Mouse (Mus musculus) thymus, adult 2 months (tissue): ENCODE results near the gene Rpn2. TPM values are rescaled to one million over a fixed set of nuclear protein-coding genes. Genes with fewer than 3 reads are reported as not detected.

ENCODE experiments used
- DNase-seq: peaks from one replicate; pipeline ENCODE4 v3.0.0; 2021
- H3K27ac ChIP-seq: fragments of 200-500 bp; 2 replicates; pipeline ENCODE4 v1.5.1; 2012; ENCODE audit warnings: low read length, control low read depth; ENCODE audit not compliant: control insufficient read depth, insufficient read depth
- H3K27me3 ChIP-seq: fragments of 200-500 bp; 2 replicates; pipeline ENCODE4 v1.6.1; 2012; ENCODE audit warnings: mild to moderate bottlenecking, low read length, moderate library complexity, mixed read lengths; ENCODE audit not compliant: control insufficient read depth, insufficient read depth
- H3K36me3 ChIP-seq: fragments of 200-500 bp; 2 replicates; pipeline ENCODE4 v1.6.1; 2012; ENCODE audit warnings: mild to moderate bottlenecking, low read length, moderate library complexity; ENCODE audit not compliant: control insufficient read depth, insufficient read depth
- H3K4me1 ChIP-seq: fragments of 200-500 bp; replicated peaks from 2 replicates; pipeline ENCODE4 v1.6.1; 2012; ENCODE audit warnings: low read length; ENCODE audit not compliant: control insufficient read depth, insufficient read depth
- H3K4me3 ChIP-seq: fragments of 200-500 bp; 2 replicates; pipeline ENCODE4 v1.5.1; 2012; ENCODE audit warnings: mild to moderate bottlenecking, low read length, control low read depth, moderate library complexity; ENCODE audit not compliant: control insufficient read depth, insufficient read depth
- CTCF ChIP-seq: fragments of 200-500 bp; IDR thresholded peaks from 2 replicates; pipeline ENCODE4 v1.5.1; 2012; ENCODE audit warnings: mild to moderate bottlenecking, control low read depth, low read length, moderate library complexity, borderline replicate concordance; ENCODE audit not compliant: control insufficient read depth, poor library complexity, insufficient read depth; ENCODE audit errors: extremely low read depth
- POLR2A ChIP-seq: fragments of 200-500 bp; IDR thresholded peaks from 2 replicates; pipeline ENCODE4 v1.6.1; 2012; ENCODE audit warnings: mild to moderate bottlenecking, low read length, control low read depth, moderate library complexity; ENCODE audit not compliant: control insufficient read depth, poor library complexity, insufficient read depth; ENCODE audit errors: extremely low read depth
- WGBS: fragments of 180-500 bp; shearing (Covaris S2); methylation state at CpG from one replicate; pipeline ENCODE4 v1.1.7; 2018; 5-methylcytosine and 5-hydroxymethylcytosine counted together
- polyA plus RNA-seq: library from polyadenylated mRNA; depleted of rRNA; stranded (reverse); fragments of >200 nt; gene quantifications from 2 replicates; pipeline ENCODE4 v1.2.3, GENCODE M21; 2012

The Rpn2 gene
- polyA plus RNA-seq, 1 experiment: 177 TPM

DNA sequence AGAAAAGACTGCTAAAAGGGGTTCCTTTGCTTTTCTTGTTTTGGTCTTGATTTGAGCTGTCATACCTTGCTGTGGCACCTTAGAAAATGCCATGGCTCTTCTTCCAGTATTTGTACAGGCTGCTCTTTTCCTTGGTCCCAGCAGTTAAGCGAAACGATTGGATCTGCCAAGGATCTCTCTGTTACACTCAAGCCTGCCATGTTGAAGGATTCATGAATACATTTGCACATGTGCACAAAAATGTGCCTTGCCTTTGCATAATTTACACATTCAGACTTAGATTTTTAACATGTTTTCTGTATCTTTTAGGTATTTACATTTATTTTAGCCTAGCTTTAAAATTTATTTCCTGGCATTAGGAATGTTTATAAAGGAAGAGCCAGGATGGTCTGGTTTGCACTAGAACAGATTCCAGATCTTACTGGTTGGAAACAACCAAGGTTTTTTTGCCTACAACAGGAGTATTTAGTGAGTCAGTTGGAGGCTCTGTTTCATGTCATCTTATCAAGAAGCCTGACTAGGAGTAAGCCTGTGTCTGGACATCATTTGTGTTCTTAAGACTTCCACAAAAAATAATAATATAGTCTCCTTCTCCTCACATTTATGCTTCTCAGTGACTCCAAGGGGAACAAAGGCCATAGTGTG is 29.6 kb downstream of the Rpn2 start:
- Histone ChIP-seq H3K4me3 (no peak overlapping the region), H3K27me3 (no peaks in the 10 kb centered on the region), H3K27ac (no peak overlapping the region), H3K4me1 (no peaks in the 10 kb centered on the region), H3K36me3 (peaks cover 79% of the 10 kb centered on the region)
- TF ChIP-seq POLR2A (no peak), CTCF (no peak)
- DNase-seq: no peak
- WGBS: 96% methylated on average over 2 of the region's 2 CpGs

DNA sequence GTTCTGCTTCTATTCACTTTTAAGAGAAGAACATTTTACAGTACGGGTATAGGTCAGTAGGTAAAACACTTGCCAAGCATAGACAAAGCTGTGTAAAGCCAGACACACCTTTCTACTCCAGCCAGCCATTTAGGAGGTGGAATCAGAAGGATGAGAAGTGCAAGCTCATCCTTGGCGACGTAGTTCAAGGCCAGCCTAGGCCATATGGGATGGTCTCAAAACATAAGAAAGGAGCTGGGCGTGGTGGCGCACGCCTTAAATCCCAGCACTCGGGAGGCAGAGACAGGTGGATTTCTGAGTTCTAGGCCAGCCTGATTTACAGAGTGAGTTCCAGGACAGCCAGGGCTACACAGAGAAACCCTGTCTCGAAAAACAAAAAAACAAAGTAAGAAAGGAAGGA is 30.8 kb downstream of the Rpn2 start:
- WGBS: 98% methylated on average over 8 of the region's 8 CpGs
- Histone ChIP-seq H3K27ac (no peak overlapping the region), H3K27me3 (no peaks in the 10 kb centered on the region), H3K4me3 (no peak overlapping the region), H3K36me3 (peaks cover 81% of the 10 kb centered on the region), H3K4me1 (no peaks in the 10 kb centered on the region)
- TF ChIP-seq POLR2A (no peak), CTCF (no peak)
- no peak for DNase-seq

DNA sequence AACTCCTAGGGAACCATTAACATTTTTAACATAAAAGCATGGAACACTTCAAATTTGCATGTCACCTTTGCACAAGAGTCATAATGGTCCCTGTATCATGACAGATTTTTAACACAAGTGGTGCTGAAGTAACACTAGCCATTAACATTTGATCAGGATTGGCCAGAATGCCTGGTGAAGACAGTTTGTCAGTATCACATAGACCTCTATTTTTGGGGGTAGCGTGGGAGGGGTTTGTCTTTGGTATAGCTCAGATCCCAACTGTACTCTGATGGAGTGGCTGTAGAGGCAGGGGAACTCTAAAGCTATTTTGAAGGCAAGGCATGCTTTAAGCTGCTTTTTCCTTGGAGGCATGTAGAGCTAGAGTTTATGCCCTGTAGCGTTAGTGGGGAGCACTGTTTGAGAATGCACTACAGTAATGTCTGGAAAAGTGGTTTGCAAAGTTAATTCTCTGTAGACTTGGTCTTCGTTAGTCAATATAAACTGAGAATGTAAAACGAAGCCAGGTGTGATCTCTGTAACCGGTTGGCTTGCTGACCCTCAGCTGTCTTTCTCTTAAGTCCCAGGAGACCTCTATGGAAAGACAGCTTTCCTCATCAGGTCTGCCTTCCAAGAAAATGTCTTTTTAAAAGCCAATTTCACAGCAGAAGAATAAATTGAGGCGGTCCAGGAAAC is 32.3 kb downstream of the Rpn2 start:
- 95% methylated on average over 6 of the region's 6 CpGs for WGBS
- no peak overlapping the region for H3K27ac ChIP-seq
- H3K4me1 ChIP-seq: no peaks in the 10 kb centered on the region
- H3K36me3 ChIP-seq: peaks cover 84% of the 10 kb centered on the region
- no peak for DNase-seq
- TF ChIP-seq POLR2A (no peak), CTCF (no peak)
- H3K27me3 ChIP-seq: no peaks in the 10 kb centered on the region
- H3K4me3 ChIP-seq: no peak overlapping the region

- peaks cover 75% of the 10 kb centered on the region for H3K36me3 ChIP-seq
- WGBS: 94% methylated on average over 3 of the region's 3 CpGs
- TF ChIP-seq CTCF (no peak), POLR2A (no peak)
Measured at GRCm38 (mm10) chr2:157313718-157314117, 34.9 kb downstream of the Rpn2 start.

GRCm38 (mm10) chr2:157314310-157314709 is 35.5 kb downstream of the Rpn2 start:
- Histone ChIP-seq H3K36me3 (peaks cover 69% of the 10 kb centered on the region), H3K27ac (no peak overlapping the region), H3K4me1 (no peaks in the 10 kb centered on the region), H3K27me3 (no peaks in the 10 kb centered on the region), H3K4me3 (no peak overlapping the region)
- DNase-seq: no peak
- WGBS: 96% methylated on average over 7 of the region's 7 CpGs
- TF ChIP-seq CTCF (no peak), POLR2A (no peak)

More at GRCm38 (mm10) chr2:157313718-157314117, 34.9 kb downstream of the Rpn2 start:
- Histone ChIP-seq H3K4me3 (no peak overlapping the region), H3K27ac (no peak overlapping the region), H3K27me3 (no peaks in the 10 kb centered on the region), H3K4me1 (no peaks in the 10 kb centered on the region)
- no peak for DNase-seq

GRCm38 (mm10) chr2:157315486-157315885 is 36.7 kb downstream of the Rpn2 start:
- H3K4me1 ChIP-seq: no peaks in the 10 kb centered on the region
- TF ChIP-seq CTCF (no peak), POLR2A (no peak)
- H3K27ac ChIP-seq: no peak overlapping the region
- 94% methylated on average over 6 of the region's 6 CpGs for WGBS
- no peaks in the 10 kb centered on the region for H3K27me3 ChIP-seq
- DNase-seq: no peak
- H3K4me3 ChIP-seq: no peak overlapping the region
- peaks cover 71% of the 10 kb centered on the region for H3K36me3 ChIP-seq

DNA sequence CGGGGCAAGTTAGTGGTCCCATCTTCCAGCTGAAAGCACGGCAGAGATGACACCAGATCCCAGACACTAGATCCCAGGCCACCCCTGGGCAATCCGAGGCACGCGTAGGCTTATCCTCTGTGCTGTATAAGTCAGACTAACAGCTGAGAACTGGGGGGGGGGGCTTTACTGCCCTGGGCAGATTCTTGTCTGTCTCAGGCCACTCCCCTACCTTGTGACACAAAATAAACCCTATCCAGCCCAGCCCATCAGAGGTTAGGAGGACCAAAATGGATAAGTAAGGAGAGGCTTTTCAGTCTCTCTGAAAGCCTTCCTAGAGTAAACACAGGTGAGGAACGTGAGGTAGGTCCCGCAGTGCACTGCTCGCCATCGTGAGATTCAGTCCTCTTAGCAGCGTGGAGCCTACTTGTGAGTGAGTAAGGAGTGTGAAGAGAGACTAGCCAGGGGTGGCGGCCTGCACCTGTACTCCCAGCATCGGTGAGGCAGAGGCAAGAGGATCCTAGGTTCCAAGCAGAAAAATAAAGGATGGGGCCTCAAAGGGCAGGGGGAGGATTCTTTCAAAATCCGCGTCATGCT is 37.6 kb downstream of the Rpn2 start:
- Histone ChIP-seq H3K27ac (no peak overlapping the region), H3K36me3 (peaks cover 68% of the 10 kb centered on the region), H3K27me3 (no peaks in the 10 kb centered on the region), H3K4me1 (no peaks in the 10 kb centered on the region), H3K4me3 (no peak overlapping the region)
- no peak for DNase-seq
- 96% methylated on average over 14 of the region's 14 CpGs for WGBS
- TF ChIP-seq CTCF: no peak
- no peak for TF ChIP-seq POLR2A
